Mouse (Mus musculus): ENCODE results near the gene Rps24. TPM values are rescaled to one million over a fixed set of nuclear protein-coding genes. Genes with fewer than 3 reads are reported as not detected.

Rps24 gene
- polyA plus RNA-seq, 1 experiment from 2014 or later, result 687 TPM

DNA sequence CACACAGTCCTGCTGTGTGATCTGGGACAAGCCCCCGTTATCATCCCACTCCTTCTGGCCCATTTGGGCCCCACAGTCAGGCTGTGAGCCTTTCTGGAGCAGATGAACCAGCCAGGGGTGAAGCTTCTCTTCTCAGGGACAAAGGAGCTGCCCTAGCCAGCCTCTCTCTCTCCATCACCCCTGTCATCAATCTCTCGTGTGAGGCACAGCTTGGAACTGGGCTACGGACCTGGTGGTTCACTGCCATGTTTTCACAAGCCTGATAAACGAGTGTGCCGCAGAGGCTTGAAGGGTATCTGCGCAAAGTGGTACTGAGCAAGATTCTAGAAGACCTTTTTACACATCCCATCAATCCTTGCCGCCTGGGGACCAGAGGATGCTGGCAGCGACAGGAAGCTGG lies 34.7 kb downstream of the Rps24 start:
- H3K27me3 ChIP-seq, result no peaks in the 10 kb centered on the region
- no peak overlapping the region for H3K27ac ChIP-seq (replicated peaks)
- no peak overlapping the region for H3K4me2 ChIP-seq
- no peaks in the 10 kb centered on the region for H3K9me3 ChIP-seq
- H3K9ac ChIP-seq, result no peak overlapping the region
- no peak for ATAC-seq (ENCODE audit: low read depth)
- peaks cover 16% of the 10 kb centered on the region for H3K4me1 ChIP-seq (replicated peaks)
- H3K36me3 ChIP-seq, result no peaks in the 10 kb centered on the region
- no peak overlapping the region for H3K4me3 ChIP-seq
- WGBS, result 61% methylated on average over 8 of the region's 8 CpGs

DNA sequence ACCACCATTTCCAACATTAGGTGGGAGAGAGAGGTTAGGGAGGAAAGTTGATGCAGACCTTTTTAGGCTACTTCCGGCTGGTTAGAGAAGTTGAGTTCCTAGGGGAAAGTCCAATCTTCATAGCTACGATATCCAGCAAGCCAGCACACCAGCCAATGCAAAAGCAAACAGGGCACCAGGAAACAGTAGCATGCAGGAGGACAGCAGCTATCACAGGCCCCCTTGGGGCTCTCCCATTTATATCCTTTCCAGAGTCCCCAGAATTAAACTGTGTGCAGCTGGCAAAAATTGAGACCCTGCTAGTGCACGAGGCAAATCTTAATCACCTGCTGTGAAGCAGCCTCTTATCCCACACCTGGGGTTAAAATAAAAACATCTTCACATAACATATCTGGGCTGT lies 38.2 kb downstream of the Rps24 start:
- no peak for ATAC-seq (ENCODE audit: low read depth)
- 54% methylated on average over 3 of the region's 3 CpGs for WGBS
- no peaks in the 10 kb centered on the region for H3K36me3 ChIP-seq
- H3K4me2 ChIP-seq, result no peak overlapping the region
- no peaks in the 10 kb centered on the region for H3K27me3 ChIP-seq
- peaks cover 26% of the 10 kb centered on the region for H3K4me1 ChIP-seq (replicated peaks)
- no peaks in the 10 kb centered on the region for H3K9me3 ChIP-seq
- 0 out of 2 replicates have a peak overlapping the region, but pooled peaks have one; percentile 34 for H3K9ac ChIP-seq
- H3K27ac ChIP-seq (replicated peaks), result peak overlapping the region; percentile 70
- H3K4me3 ChIP-seq, result no peak overlapping the region

DNA sequence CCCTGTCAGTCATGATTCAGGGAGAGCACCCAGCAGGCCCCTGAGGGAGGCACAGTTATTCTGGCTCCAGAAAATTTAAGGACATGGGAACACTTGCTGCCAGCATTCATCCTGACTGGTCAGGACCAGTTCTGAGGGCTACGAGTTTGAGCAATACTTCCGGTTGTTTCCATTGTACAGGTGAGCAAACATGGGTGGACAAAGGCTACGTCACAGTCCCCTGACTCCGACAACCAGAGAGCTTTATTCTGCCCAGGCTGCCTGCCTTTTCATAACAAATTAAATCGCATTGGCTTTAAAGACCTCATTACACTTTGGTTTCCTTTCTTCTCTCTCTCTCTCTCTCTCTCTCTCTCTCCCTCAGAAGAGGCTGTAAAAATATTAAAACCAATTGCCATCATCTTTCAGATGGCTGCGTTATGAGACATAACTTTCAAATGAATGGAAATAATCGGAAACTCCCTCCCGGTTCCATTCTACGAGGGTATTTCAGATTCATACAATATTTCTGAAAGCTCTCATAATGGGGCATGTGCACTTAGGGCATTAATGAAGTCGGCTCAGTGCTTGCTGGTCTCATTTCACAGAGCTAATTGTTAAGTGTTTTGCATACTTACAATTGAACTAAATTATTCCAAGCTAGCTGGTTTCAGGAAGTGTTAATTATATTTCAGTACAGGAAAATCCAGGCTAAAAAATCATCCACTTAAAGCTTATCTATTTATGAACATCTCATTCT lies 38.9 kb downstream of the Rps24 start:
- no peak for ATAC-seq (ENCODE audit: low read depth)
- Histone ChIP-seq H3K27ac (replicated peaks) (peak overlapping the region; percentile 70), H3K36me3 (no peaks in the 10 kb centered on the region), H3K4me3 (no peak overlapping the region), H3K27me3 (no peaks in the 10 kb centered on the region), H3K4me1 (replicated peaks) (peaks cover 34% of the 10 kb centered on the region), H3K9ac (0 out of 2 replicates have a peak overlapping the region, but pooled peaks have one; percentile 34), H3K9me3 (no peaks in the 10 kb centered on the region), H3K4me2 (no peak overlapping the region)
- 58% methylated on average over 10 of the region's 10 CpGs for WGBS

DNA sequence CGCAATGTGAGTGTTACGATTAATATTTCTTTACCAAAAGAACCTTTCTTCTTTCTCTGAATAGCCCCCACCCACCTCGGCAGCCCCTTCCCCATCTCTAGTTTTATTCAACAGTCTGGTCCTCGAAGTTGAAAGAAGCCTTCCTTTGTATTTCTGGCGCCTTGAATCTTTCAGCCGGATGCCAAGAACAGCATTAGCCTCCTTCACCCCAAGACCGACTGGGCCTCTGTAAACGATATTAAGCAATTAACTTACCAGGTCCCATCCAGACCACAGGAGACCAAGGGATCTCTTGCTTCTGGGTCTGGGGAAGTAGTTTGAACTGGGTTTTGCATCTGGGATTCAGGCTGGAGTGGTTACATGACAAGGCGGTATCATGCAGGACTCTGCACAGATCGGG lies 39.5 kb downstream of the Rps24 start:
- Histone ChIP-seq H3K27me3 (no peaks in the 10 kb centered on the region), H3K4me2 (no peak overlapping the region), H3K27ac (replicated peaks) (peak overlapping the region; percentile 70), H3K36me3 (no peaks in the 10 kb centered on the region), H3K9ac (no peak overlapping the region), H3K9me3 (no peaks in the 10 kb centered on the region), H3K4me1 (replicated peaks) (peaks cover 38% of the 10 kb centered on the region), H3K4me3 (no peak overlapping the region)
- no peak for ATAC-seq (ENCODE audit: low read depth)
- 58% methylated on average over 10 of the region's 10 CpGs for WGBS

DNA sequence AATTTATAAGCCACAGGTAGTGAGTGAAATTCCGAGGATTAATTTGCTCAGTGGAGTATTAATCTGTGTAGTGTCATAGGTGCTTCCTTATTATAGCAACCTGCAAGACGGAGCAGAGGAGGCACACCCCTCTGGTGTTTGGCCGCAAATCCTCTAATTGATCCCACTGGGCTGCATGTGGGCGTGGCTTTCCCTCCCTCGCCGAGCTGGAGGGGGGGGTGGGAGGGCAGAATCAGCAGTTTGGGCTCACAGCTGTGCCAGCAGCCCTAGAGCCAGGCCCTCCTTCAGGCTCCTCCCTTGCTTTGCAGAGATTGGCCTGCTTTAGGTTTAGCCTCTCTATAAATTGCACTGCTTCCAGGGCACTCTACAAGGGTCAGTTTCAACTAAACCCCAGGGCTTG lies 43.3 kb downstream of the Rps24 start:
- peak; percentile 64; the same call in 1 of the 2 replicates for ATAC-seq (ENCODE audit: low read depth)
- H3K4me2 ChIP-seq, result peak overlapping the region; percentile 13; the same call in 1 of the 2 replicates
- 0 out of 2 replicates have a peak overlapping the region, but pooled peaks have one; percentile 28 for H3K27ac ChIP-seq (replicated peaks)
- H3K9me3 ChIP-seq, result no peaks in the 10 kb centered on the region
- H3K4me1 ChIP-seq (replicated peaks), result peaks cover 69% of the 10 kb centered on the region
- no peaks in the 10 kb centered on the region for H3K27me3 ChIP-seq
- no peak overlapping the region for H3K9ac ChIP-seq
- H3K4me3 ChIP-seq, result no peak overlapping the region
- WGBS, result 3% methylated on average over 6 of the region's 6 CpGs
- no peaks in the 10 kb centered on the region for H3K36me3 ChIP-seq

DNA sequence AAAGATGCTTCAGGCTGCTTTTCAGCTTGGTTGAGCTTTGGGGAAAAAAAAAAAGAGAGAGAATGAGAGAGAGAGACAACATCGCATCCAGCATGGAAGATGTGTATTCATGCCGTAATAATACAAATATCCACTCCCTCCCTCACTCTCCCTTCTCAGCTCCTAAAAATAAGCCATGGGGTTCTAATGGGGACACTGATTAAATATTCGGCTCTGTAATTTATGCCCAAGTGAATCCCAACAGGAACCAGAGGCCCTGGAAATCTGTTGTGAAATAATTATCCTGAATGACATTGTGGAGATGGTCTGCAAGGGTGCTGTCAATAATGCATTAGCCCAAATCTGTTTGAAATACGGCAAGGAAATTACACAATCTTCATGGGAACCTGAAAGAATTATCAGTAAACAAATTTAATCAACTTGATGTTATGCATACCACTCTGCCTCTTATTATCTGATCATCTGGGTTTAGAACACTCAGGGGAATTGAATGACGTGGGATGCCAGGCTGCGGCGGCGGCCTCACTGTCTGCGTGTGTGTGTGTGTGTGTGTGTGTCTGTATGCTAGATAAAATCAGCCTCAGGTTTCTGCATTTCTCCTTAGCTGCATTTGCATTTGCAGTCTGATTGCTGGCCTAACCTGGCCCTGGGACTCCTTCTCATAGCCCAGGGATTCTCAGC lies 48.1 kb downstream of the Rps24 start:
- Histone ChIP-seq H3K36me3 (no peaks in the 10 kb centered on the region), H3K4me3 (no peak overlapping the region), H3K9me3 (no peaks in the 10 kb centered on the region), H3K27ac (replicated peaks) (peak overlapping the region; percentile 87), H3K4me1 (replicated peaks) (peaks cover 56% of the 10 kb centered on the region), H3K4me2 (no peak overlapping the region), H3K27me3 (no peaks in the 10 kb centered on the region), H3K9ac (0 out of 2 replicates have a peak overlapping the region, but pooled peaks have one; percentile 22)
- 31% methylated on average over 9 of the region's 9 CpGs for WGBS
- ATAC-seq (ENCODE audit: low read depth), result peak; percentile 54

DNA sequence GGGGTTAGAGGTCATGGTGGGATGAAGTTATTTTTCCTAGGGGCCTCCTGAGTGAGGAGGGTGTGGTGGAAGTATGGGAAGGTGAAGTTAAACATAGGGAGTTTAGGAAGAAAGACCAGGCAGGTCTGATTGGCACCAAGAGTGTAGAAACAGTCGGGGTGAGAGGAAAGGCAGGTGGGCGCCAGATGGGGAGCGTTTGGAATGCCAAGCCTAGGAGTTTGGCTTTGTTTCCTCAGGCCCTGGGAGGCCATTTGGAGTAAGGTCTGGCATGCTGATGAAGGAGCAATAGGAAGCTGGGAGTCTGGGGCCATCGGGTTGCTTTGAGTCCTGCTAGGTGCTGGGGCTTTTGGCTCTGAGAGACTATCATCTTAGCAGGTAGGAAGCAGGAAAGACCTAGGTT lies 56.0 kb downstream of the Rps24 start:
- 50% methylated on average over 4 of the region's 4 CpGs for WGBS
- no peak overlapping the region for H3K4me3 ChIP-seq
- H3K9ac ChIP-seq, result no peak overlapping the region
- H3K4me1 ChIP-seq (replicated peaks), result peaks cover 8% of the 10 kb centered on the region
- H3K9me3 ChIP-seq, result no peaks in the 10 kb centered on the region; the same call in 1 of the 2 replicates
- ATAC-seq (ENCODE audit: low read depth), result no peak
- H3K27me3 ChIP-seq, result no peaks in the 10 kb centered on the region
- no peaks in the 10 kb centered on the region for H3K36me3 ChIP-seq
- H3K4me2 ChIP-seq, result no peak overlapping the region
- peak overlapping the region; percentile 42; the same call in 1 of the 2 replicates for H3K27ac ChIP-seq (replicated peaks)

DNA sequence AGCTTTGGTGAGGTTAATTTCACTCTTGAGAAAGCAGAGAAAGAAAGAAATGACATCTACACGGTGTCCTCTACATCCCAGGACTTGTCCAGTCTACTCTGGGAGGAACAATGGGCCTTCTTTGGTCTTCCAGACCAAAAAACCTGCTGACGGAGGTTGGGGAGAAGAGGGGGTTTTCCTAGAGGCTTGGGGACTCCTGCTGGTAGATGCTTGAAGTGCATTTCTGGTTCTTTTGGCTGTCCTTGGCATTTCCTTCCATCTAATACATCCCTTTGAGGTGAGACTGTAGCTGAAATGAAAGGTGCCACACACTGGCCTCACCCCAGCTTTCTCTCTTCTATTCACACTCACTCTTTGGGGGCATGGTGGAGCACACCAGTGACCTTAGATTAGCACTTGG lies 57.1 kb downstream of the Rps24 start:
- no peak for ATAC-seq (ENCODE audit: low read depth)
- H3K4me3 ChIP-seq, result no peak overlapping the region

More for the DNA sequence above, 57.1 kb downstream of the Rps24 start:
- 43% methylated on average over 2 of the region's 2 CpGs for WGBS
- Histone ChIP-seq H3K36me3 (no peaks in the 10 kb centered on the region), H3K4me2 (no peak overlapping the region), H3K27ac (replicated peaks) (no peak overlapping the region), H3K9me3 (no peaks in the 10 kb centered on the region; the same call in 1 of the 2 replicates), H3K4me1 (replicated peaks) (peaks cover 8% of the 10 kb centered on the region), H3K27me3 (no peaks in the 10 kb centered on the region), H3K9ac (no peak overlapping the region)

Other genes starting within 250 kb of the Rps24 start
- gene Dlg5, start 241.2 kb upstream of the Rps24 start, polyA plus RNA-seq (2015; fragmentation: Nextera tagmentation; extraction: Ambion mirVana), result 19.1 and 20.0 TPM in 2 replicates
- gene E330034G19Rik, start 193.9 kb upstream of the Rps24 start, polyA plus RNA-seq (2015; fragmentation: Nextera tagmentation; extraction: Ambion mirVana), result not detected in 2 replicates
- gene Polr3a, start 67 bp upstream of the Rps24 start, polyA plus RNA-seq (2015; fragmentation: Nextera tagmentation; extraction: Ambion mirVana), result 18.3 and 22.8 TPM in 2 replicates

Data from neural tube, embryonic 13.5 days (tissue).